Mouse (Mus musculus): ENCODE measurements at regions not wholly inside any gene's neighbourhood (a gene's known extent, or its start where the extent isn't known, plus 50 kb on each side); places are given as distances from the start of the nearest gene placed in this dataset.

GRCm38 (mm10) chr2:45178849-45179453 lies 61.8 kb upstream of the Zeb2 start:
- no peak for TF ChIP-seq CTCF (IDR thresholded peaks at IDR 0.05; ENCODE audit: low read depth)
- no peak for TF ChIP-seq EP300 (IDR thresholded peaks at IDR 0.05; ENCODE audit: low read depth)
